Mouse (Mus musculus) MEL (cell line): ENCODE data around the gene Hsd11b2.

Source experiments
- CHD2 ChIP-seq: IDR thresholded peaks from 2 replicates; pipeline ENCODE4 v1.6.1; 2011; ENCODE audit warnings: low read length, improper control_type of control experiment
- CTCF ChIP-seq, 3 experiments: IDR thresholded peaks in 2 of 3; conservative IDR thresholded peaks in 1 of 3; 2 replicates each; pipeline ENCODE4 v1.5.1; 2011 to 2012; ENCODE audit warnings: low read length in 3 of 3, low read depth in 2 of 3, mild to moderate bottlenecking in 2 of 3, improper control_type of control experiment in 1 of 3, inconsistent platforms in 1 of 3, mixed read lengths in 1 of 3, moderate library complexity in 1 of 3; ENCODE audit not compliant: control insufficient read depth in 1 of 3, insufficient read depth in 1 of 3, poor library complexity in 1 of 3, severe bottlenecking in 1 of 3
- EP300 ChIP-seq, 2 experiments: IDR thresholded peaks; 2 replicates each; pipeline ENCODE4 v1.6.1; 2011; ENCODE audit warnings: improper control_type of control experiment in 2 of 2, low read length in 2 of 2, low read depth in 1 of 2, mild to moderate bottlenecking in 1 of 2
- POLR2A ChIP-seq, 2 experiments: IDR thresholded peaks; 2 replicates each; pipeline ENCODE4 v1.6.1; 2011 to 2012; ENCODE audit warnings: low read length in 2 of 2, mild to moderate bottlenecking in 2 of 2, control low read depth in 1 of 2, improper control_type of control experiment in 1 of 2, low read depth in 1 of 2, moderate library complexity in 1 of 2; ENCODE audit not compliant: control insufficient read depth in 1 of 2, insufficient read depth in 1 of 2, poor library complexity in 1 of 2
- POLR2AphosphoS2 ChIP-seq: IDR thresholded peaks from 2 replicates; pipeline ENCODE4 v1.6.1; 2011; ENCODE audit warnings: low read length, improper control_type of control experiment
- USF2 ChIP-seq, 2 experiments: IDR thresholded peaks; 2 replicates each; pipeline ENCODE4 v1.6.1; 2011 to 2012; ENCODE audit warnings: improper control_type of control experiment in 2 of 2, low read length in 2 of 2, borderline replicate concordance in 1 of 2, inconsistent platforms in 1 of 2, low read depth in 1 of 2, mild to moderate bottlenecking in 1 of 2; ENCODE audit not compliant: insufficient read depth in 1 of 2

GRCm38 (mm10) chr8:105544544-105545205 is 26.1 kb downstream of the Hsd11b2 start:
- TF ChIP-seq POLR2AphosphoS2 = no peak
- TF ChIP-seq CHD2 = no peak
- TF ChIP-seq POLR2A (IDR thresholded peaks at IDR 0.05; ENCODE audit: control insufficient read depth in 1 of 2, insufficient read depth in 1 of 2, low read depth in 1 of 2, low read length in 2 of 2, poor library complexity in 1 of 2) = no peak
- no peak for TF ChIP-seq EP300 (IDR thresholded peaks at IDR 0.05; ENCODE audit: low read depth in 1 of 2, low read length in 2 of 2)
- TF ChIP-seq CTCF (IDR thresholded peaks at IDR 0.05 in 2 of 3, conservative IDR thresholded peaks at IDR 0.05 in 1 of 3; ENCODE audit: control insufficient read depth in 1 of 3, insufficient read depth in 1 of 3, low read depth in 2 of 3, low read length in 3 of 3, poor library complexity in 1 of 3, severe bottlenecking in 1 of 3) = no peak
- TF ChIP-seq USF2 (IDR thresholded peaks at IDR 0.05; ENCODE audit: borderline replicate concordance in 1 of 2, insufficient read depth in 1 of 2, low read depth in 1 of 2, low read length in 2 of 2) = no peak
